Mouse (Mus musculus) CD4-positive, CD25-positive, alpha-beta regulatory T cell, adult 2 months (primary cell): ENCODE measurements around the gene Mrps18a.
A peak's percentile ranks its signal among the peaks of the same experiment; 100 is the strongest.

Source experiments
- DNase-seq: peaks from one replicate; pipeline ENCODE4 v3.0.0-alpha.2; 2012; ENCODE audit warnings: low read depth, low spot score

Mrps18a gene

DNA sequence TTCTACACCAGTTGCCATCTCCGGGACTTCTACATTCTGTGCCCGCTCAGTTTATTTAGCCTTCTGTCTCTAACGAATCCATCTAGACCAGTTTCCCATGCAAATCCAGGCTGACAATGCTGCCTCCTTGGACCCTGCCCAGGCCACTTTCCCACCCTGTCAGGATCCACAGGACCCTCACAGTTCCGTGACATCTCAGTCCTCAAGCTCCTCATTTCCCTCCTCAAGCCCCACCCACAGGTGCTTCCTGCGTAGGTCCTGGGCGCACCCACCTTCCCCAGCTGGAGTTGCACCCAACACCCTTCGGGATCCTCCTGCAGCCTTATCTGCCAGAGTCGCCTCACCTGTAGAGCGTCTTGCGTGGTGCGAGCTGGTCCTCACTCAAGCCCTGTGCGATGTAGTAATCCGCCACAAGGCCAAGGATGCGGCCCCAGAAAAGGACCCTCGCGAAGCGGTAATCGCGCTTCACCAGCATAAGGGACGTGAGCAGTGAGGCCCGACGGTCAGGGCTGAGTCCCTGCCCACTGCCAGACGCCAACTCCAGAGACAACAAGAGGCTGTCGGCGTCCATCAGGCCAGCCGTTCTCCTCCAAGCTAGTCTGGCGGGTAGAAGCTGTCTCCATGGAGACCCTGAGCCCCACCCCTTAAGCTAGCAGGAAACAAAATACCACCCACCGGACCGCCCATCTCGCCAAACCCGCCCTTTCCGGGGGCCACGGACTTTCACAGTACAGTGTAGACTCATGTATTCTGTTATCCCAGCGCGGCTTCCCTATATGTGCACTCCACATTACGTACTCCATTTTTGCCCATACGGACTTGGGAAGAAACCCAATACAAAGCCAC is 33.0 kb downstream of the Mrps18a start, which contains the start of gene Rsph9:
Gene Rsph9 (minus strand): TSS at position 639 of the 846 bp plus-strand sequence.
- peak; percentile 83 for DNase-seq

DNA sequence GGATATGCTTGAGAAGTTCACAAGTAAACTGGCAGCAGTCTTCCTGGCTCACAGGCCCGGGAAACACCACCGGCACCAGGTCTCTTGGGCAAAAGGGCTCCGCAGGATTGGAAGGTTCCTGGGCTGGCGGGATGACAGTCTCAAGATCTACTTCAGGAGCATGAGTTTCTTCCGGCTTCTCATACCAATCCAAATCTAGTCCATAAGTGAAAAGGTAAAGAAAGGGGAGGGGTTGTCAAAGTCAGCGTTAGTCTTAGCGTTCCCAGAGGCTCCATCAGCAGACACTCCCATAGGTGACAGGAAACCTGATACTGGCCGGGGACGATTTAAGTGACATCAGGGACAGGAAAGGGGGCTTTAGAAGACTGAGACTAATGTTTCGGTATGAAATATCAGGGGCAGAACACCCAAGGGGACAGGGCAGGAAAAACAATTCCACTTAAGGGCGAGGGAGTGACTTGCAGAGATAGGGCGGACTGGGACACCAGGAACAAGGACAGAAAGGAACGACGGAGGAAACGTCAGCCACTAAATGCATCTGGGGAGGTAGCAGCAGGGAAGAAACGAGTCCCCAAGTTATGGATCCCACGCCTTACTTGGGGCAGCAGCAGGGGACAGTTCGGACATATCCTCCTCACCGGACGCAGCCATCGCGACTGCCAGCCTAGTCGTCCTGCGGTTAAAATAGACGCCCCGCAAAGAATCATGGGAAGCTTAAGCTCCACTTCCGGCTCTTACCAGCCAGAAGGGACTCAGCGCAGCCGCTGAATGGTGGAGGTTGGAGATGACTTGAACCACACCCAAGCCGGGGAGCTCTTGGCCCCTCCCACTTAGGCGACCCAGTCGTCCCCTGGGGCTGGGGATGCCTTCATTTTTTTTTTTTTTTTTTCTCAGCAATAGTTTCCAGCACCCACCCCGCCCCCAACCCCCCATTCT is 42.3 kb downstream of the Mrps18a start, which contains the start of gene Mad2l1bp:
Gene Mad2l1bp (minus strand): TSS at position 707 of the 936 bp plus-strand sequence.
- DNase-seq = peak; percentile 94

DNA sequence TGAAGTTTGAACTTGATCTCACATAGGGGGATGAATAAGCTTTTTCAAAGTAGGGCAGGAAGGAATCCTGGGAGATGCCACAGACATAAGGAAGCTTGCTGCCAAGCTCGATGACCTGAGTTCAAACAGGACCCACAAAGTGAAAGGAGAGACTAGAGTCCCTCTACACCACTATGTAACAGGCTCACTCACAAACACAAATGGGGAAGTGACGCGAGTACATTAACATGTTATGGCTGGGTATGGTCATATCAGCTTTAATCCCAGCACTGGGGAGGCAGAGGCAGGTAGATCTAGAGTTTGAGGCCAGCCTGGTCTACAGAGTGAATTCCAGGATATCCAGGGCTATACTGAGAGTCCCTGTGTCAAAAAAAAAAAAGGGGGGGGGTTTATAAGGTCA is 43.5 kb downstream of the Mrps18a start:
- DNase-seq = no peak

DNA sequence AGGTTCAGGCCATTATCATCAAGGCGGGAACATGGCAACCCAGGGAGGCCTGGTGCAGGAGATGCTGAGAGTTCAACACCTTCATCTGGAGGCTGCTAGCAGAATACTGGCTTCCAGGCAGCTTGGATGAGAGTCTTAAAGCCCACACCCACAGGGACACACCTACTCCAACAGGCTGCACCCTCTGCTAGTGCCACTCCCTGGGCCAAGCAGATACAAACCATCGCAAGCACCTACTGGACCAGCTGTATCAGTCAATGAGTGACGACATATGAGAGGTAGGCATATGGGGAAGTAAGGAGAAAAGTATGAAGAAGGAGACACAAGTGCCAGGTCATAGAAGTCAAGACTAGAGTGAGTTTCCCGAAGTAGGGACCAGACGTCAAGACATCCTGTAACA is 45.9 kb downstream of the Mrps18a start:
- DNase-seq = no peak

DNA sequence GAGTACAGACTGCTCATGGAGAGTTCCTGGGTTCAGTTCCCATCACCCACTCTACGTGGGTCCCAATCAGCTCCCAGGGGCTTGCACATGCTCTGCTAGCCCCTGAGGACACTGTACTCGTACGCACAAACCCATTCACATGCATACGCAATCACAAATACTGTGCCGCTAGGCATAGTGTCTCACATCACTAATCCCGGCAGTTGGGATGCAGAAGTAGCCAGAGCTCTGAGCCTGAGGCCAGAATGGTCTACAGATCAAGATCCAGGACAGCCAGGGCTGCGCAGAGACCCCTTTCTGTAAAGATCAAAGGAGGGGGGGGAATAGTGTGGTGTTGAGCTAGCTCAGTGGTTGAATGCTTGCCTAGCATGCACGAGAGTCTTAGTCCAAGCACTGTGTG is 46.3 kb downstream of the Mrps18a start:
- DNase-seq = no peak

DNA sequence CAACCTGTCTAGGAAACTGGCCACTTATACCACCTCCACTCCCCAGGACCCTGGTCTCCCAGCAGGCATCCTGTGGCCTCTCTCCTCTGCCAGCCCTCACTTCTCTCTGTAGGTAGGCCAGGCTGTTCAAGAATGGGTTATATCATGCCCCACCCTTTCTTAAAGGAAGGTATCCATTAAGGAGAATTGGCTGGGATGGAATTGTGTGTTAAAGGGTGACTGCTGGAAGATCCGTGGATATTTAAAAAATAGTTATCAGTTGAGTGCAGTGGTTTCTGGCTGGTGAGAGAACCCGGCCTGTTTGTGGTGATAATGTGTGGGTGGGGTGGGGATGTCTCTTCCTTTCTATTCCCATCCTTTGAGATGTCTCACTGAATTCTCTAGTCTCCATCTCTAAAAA is 48.5 kb downstream of the Mrps18a start:
- no peak for DNase-seq

DNA sequence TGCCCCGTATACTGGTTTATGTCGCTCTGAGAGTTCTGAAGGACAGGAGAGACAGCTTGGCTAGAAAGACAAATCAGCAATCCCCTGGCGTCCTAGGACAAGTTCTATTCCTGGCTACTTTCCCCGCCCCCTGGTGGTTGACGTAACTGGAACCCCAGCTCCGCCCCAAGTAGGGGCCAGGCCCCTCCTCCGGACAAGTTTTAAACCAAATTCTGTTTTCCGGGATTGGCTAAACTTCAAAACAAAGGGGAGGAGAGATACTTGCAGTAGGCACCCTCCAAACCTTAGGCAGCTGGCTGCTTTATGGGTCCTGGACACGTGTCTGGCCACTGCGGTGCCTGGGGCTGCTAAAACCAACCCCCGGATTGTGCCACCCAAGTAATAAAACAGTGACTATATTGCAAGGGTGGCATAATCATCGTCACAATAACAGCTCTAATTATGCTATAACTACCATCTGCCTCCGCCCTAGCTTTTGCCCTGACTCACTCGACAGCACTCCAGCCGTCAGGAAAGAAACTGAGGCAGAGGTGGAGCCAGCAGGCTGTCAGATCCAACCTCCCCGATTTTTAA is 49.4 kb downstream of the Mrps18a start:
- DNase-seq = peak; percentile 93

DNA sequence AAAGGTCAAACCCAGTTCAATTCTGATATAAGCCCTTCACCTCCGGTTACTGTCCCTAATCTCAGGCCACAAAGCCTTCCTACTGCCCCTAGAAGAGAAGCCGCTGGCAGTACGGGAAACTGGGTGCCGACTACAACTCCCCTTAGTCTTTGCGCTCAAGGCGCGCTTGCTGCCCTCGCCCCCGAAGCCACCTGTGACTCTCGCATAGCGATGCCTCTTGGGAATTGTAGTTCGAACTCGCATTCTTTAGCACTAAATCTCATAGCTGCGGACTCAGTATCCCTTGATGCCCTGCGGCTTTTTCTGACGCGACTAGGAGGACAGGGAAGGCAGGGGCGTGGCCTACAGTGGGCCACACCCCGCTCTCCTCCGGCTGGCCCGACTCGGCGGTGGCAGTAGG is 49.9 kb downstream of the Mrps18a start, which contains the start of gene Gtpbp2:
Gene Gtpbp2 (plus strand): TSS at position 347 of the 400 bp plus-strand sequence.
- peak; percentile 98 for DNase-seq

DNA sequence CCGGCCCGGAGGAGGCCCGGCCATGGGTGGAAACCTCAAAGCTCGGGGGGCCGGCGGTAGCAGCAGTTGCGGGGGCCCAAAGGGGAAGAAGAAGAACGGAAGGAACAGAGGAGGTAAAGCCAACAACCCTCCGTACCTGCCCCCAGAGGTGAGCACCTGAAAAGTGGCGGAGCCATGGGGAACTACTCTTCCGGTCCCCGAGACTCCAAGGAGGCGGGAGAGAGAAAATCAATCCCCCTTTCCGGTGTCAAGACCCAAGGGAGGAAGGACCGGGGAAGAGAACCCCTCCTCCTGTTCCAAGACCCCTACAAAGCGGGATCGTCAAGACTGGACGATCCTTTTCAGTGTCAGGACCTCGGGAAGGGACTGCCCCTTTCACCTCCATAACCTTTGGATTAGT is 50.4 kb downstream of the Mrps18a start:
- no peak for DNase-seq

DNA sequence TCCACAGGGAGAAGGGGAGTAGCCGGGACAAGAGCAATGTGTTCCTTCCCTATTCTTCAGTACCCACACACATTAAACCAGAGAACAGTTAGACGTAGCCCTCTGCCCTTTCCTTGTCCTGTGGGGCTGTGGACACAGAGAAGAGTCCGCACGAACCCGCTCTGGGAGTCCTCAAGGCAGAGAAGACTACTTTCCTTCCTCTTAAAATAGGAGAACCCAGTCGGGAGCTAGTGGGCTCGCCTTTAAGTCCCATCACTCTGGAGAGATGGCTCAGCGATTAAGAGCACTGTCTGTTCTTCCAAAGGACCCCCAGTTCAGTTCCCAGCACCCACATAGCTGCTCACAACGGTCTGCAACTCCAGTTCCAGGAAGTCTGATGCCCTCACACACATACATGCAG is 50.9 kb downstream of the Mrps18a start:
- no peak for DNase-seq

DNA sequence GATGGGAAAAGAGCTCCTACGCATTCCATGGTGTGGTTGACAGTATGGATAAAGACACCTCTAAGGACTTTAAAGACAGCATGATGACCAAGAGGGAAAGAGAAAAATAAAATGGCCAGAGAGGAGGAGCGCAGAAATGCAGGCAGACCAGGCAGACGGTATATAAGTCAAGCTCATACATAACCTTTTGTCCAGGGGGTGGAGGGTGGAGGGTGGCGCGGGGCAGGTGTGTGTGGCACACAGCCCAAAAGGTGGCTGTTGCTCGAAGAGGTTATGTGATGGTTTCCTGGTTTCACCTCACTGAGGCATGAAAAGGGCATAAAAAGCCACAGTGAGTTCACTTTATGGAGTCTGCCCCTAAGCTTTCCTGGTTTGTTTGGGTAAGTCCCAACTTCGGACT is 51.8 kb downstream of the Mrps18a start:
- DNase-seq = no peak

DNA sequence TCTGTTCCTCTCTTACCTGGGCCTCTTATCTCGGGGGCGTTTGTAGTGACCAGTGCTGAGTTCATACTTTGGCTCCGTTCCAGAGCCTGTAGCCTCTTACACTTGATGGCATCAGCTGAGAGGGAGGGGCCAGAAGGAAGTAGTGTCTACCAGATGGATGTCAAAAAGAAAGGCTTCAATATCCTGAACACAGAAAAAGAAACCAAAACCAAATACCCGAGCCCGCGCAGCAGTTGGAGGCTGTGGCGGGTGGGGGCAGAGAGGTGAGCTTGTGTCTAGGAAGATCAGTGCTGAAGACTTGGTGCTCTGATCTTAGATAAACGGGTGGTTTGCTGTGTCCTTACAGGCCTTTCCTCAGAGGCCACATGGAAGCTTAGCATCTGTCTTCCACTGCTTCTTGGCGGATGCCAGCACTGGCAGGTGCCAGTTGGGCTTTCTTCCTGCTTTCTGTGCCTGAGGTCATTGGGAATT is 52.2 kb downstream of the Mrps18a start:
- peak; percentile 86 for DNase-seq

DNA sequence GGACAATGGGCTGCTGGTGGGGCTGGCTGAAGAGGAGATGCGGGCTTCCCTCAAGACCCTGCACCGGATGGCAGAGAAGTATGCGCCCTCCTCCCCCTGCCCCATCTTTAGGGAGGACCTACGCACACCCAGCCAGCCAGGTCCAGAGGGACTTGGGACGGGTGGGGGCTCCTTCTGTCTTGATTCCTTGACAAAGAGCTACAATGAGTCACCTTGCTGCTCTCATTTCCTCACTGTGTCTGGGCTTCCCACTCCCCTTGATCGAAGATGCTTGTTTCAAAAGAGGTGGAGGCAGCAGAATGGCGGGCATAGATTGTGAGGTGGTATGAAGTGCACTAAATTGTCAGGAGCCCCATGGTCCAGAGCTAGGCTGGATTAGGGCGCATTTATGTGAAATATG is 53.5 kb downstream of the Mrps18a start:
- no peak for DNase-seq

DNA sequence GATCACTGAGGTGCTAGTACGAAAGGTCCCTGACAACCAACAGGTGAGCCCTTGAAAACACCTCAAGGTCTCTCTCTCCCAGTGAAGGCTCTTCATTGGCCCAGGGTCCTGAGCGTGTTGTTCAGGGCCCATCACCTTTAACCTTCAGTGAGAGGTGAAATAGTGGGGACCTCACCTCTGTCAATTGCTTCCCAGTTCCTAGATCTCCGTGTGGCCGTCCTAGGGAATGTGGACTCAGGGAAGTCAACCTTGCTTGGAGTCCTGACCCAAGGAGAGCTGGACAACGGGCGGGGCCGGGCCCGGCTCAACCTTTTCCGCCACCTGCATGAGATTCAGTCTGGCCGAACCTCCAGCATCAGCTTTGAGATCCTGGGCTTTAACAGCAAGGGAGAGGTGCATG is 54.0 kb downstream of the Mrps18a start:
- DNase-seq = no peak

DNA sequence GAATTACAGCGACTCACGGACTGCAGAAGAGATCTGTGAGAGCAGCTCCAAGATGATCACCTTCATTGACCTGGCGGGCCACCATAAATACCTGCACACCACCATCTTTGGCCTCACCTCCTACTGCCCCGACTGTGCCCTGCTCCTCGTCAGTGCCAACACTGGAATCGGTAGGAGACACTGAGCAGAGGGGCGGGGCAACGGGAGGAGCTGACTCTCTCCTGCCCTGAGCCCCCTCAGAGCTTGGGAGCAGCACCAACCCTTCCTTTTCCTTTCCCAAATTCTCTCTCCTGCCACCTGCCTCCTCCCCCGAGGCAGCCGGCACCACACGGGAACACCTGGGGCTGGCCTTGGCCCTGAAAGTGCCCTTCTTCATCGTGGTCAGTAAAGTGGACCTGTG is 54.7 kb downstream of the Mrps18a start:
- DNase-seq = no peak

DNA sequence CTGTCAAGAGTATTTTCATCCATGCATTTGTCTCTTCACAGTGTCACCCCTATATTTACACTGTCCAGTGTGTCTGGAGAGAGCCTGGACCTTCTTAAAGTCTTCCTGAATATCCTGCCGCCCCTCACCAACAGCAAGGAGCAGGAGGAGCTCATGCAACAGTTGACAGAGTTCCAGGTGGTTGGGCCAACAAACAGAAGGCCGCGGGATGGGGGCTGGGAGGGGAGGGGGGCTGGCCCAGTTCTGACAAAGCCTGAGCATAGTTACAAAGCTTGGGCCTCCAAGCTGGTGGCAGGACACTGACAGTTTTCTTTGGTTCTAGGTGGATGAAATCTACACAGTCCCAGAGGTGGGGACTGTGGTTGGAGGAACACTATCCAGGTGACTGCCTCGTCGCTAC is 55.5 kb downstream of the Mrps18a start:
- DNase-seq = no peak

DNA sequence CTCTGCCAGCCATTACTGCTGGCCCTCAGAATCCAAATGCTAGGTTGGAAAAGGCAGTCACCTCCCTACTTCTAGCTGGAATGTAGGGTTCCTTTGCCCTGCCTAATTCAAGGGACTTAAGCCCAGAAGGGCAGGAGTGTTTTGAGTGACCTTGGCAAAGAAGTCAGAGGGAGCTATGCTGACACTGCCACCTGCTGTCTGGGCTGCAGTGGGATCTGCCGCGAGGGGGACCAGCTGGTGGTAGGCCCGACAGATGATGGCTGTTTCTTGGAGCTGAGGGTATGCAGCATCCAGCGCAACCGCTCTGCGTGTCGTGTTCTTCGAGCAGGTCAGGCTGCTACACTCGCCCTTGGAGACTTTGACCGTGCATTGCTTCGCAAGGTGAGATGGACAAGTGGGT is 56.2 kb downstream of the Mrps18a start:
- no peak for DNase-seq

DNA sequence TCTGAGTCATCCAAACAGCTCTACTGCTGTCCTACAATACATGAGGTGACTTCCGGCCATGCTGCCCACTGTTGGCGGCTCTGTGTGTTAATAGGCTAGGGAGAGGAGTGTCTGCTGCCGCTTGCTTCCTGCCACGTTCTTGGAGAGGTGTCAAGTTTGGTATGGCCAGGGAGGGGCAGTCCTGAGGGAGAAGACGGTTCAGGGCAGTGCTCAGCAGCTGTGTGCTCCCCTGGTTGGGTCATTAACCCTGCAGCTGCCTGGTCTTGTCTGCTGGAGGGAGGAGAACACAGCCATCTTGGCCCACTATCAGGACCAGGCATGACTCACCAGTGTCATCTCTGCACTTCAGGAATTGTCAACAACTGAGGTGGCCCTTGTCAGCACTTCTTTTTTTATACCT is 57.5 kb downstream of the Mrps18a start:
- DNase-seq = no peak

DNA sequence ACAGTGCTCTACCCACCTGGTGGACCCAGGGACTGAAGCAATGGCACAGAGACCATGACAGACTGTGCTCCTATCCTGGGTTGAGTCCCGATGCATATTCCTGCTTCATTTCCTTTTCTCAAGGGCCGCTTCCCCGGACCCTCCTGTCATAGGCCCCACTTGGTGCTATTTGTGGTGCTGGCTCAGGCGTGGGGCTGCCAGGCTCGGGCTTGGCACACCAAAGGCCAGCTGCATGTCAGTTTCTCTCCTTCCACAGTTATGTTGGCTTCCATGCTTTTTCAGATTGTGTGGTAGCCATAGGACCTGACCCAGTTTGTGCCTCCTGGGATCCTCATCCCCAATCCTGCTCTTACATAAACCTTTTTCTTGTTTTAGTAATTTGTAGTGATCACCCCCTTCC is 58.0 kb downstream of the Mrps18a start:
- DNase-seq = no peak

DNA sequence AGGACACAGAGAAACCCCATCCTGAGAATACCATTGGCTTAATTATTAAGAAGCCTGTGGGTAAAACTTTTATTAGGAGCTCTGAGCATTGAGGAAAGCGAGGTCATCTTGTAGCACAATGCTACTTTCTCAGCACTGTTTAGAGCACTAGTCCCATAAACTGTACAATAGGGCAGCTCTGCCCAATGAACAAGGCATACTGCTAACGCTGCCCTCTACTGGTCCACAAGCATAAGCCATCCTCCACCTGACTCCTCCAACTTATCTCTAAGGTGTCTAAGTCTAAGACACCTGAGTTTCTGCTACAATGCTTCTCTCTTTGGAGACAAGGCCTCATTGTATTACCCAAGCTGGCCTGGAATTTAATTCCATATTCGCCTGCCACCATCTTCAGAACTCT is 59.8 kb downstream of the Mrps18a start:
- DNase-seq = peak; percentile 81
